Mouse (Mus musculus) kidney, adult 2 months (tissue): ENCODE measurements around the gene Arid1b. TPM values are rescaled to one million over a fixed set of nuclear protein-coding genes. Genes with fewer than 3 reads are reported as not detected.

Experiments
- DNase-seq: peaks from one replicate; pipeline ENCODE4 v3.0.0; 2021
- H3K27ac ChIP-seq: fragments of 200-500 bp; 2 replicates; pipeline ENCODE4 v1.5.1; 2012; ENCODE audit warnings: low read depth, low read length, control low read depth, inconsistent platforms; ENCODE audit not compliant: insufficient read depth
- H3K27me3 ChIP-seq: fragments of 200-500 bp; replicated peaks from 2 replicates; pipeline ENCODE4 v1.6.1; 2012; ENCODE audit warnings: mild to moderate bottlenecking, moderate library complexity, low read length, inconsistent platforms; ENCODE audit not compliant: control insufficient read depth, insufficient read depth
- H3K36me3 ChIP-seq: fragments of 200-500 bp; 2 replicates; pipeline ENCODE4 v1.6.1; 2012; ENCODE audit warnings: mild to moderate bottlenecking, moderate library complexity, low read length, inconsistent platforms; ENCODE audit not compliant: control insufficient read depth, insufficient read depth
- H3K4me1 ChIP-seq: fragments of 200-500 bp; 2 replicates; pipeline ENCODE4 v1.6.1; 2011; ENCODE audit warnings: low read length; ENCODE audit not compliant: control insufficient read depth, insufficient read depth
- H3K4me3 ChIP-seq: fragments of 200-500 bp; 2 replicates; pipeline ENCODE4 v1.5.1; 2011; ENCODE audit warnings: mild to moderate bottlenecking, low read depth, low read length, control low read depth; ENCODE audit not compliant: insufficient read depth
- CTCF ChIP-seq: fragments of 200-500 bp; conservative IDR thresholded peaks from 2 replicates; pipeline ENCODE4 v1.5.1; 2011; ENCODE audit warnings: low read depth, mild to moderate bottlenecking, control low read depth, low read length, moderate library complexity, mixed read lengths; ENCODE audit not compliant: insufficient read depth, insufficient read length
- POLR2A ChIP-seq: fragments of 200-500 bp; IDR thresholded peaks from one replicate; pipeline ENCODE4 v1.6.1; 2011; ENCODE audit warnings: low read depth, low read length, control low read depth
- WGBS: fragments of 180-500 bp; shearing (Covaris S2); methylation state at CpG from one replicate; pipeline ENCODE4 v1.1.7; 2018; 5-methylcytosine and 5-hydroxymethylcytosine counted together
- polyA plus RNA-seq: library from polyadenylated mRNA; depleted of rRNA; stranded (reverse); fragments of >200 nt; gene quantifications from 2 replicates; pipeline ENCODE4 v1.2.3, GENCODE M21; 2012

The Arid1b gene
- polyA plus RNA-seq, 1 experiment, result 20.6 TPM

- Histone ChIP-seq H3K4me1 (peaks cover 26% of the 10 kb centered on the region), H3K4me3 (no peak overlapping the region), H3K36me3 (no peaks in the 10 kb centered on the region), H3K27me3 (no peaks in the 10 kb centered on the region), H3K27ac (no peak overlapping the region)
- TF ChIP-seq CTCF (no peak), POLR2A (no peak)
- WGBS, result 67% methylated on average over 9 of the region's 9 CpGs
- no peak for DNase-seq
These were observed 224.0 kb downstream of the Arid1b start for GRCm38 (mm10) chr17:5217852-5218845.

- no peak for TF ChIP-seq CTCF
- TF ChIP-seq POLR2A, result no peak
- H3K27me3 ChIP-seq, result no peaks in the 10 kb centered on the region
- 79% methylated on average over 6 of the region's 6 CpGs for WGBS
- no peaks in the 10 kb centered on the region for H3K36me3 ChIP-seq
- no peak for DNase-seq
- no peak overlapping the region for H3K4me3 ChIP-seq
- no peak overlapping the region for H3K27ac ChIP-seq
- peaks cover 22% of the 10 kb centered on the region for H3K4me1 ChIP-seq
These were observed 224.9 kb downstream of the Arid1b start for GRCm38 (mm10) chr17:5218955-5219557.

GRCm38 (mm10) chr17:5221041-5221440 lies 226.9 kb downstream of the Arid1b start:
- DNase-seq, result peak; percentile 72
- H3K27ac ChIP-seq, result peak overlapping the region; percentile 28; the same call in 1 of the 2 replicates
- 32% methylated on average over 8 of the region's 8 CpGs for WGBS
- no peaks in the 10 kb centered on the region for H3K27me3 ChIP-seq
- peaks cover 19% of the 10 kb centered on the region for H3K4me1 ChIP-seq
- no peak overlapping the region for H3K4me3 ChIP-seq
- TF ChIP-seq POLR2A, result no peak
- no peak for TF ChIP-seq CTCF
- no peaks in the 10 kb centered on the region for H3K36me3 ChIP-seq

- Histone ChIP-seq H3K4me1 (peaks cover 25% of the 10 kb centered on the region), H3K27ac (peak overlapping the region; percentile 0; the same call in 1 of the 2 replicates), H3K27me3 (no peaks in the 10 kb centered on the region), H3K4me3 (no peak overlapping the region), H3K36me3 (no peaks in the 10 kb centered on the region)
- WGBS, result 43% methylated on average over 4 of the region's 4 CpGs
- TF ChIP-seq CTCF (no peak), POLR2A (no peak)
- peak; percentile 43 for DNase-seq
These were observed 227.4 kb downstream of the Arid1b start for GRCm38 (mm10) chr17:5221558-5221957.

- Histone ChIP-seq H3K4me3 (no peak overlapping the region), H3K27ac (no peak overlapping the region), H3K27me3 (no peaks in the 10 kb centered on the region), H3K36me3 (no peaks in the 10 kb centered on the region), H3K4me1 (peaks cover 27% of the 10 kb centered on the region)
- 27% methylated on average over 2 of the region's 2 CpGs for WGBS
- no peak for TF ChIP-seq CTCF
- TF ChIP-seq POLR2A, result no peak
- DNase-seq, result no peak
These were observed 228.7 kb downstream of the Arid1b start for GRCm38 (mm10) chr17:5222827-5223226.

- peaks cover 24% of the 10 kb centered on the region for H3K4me1 ChIP-seq
- DNase-seq, result no peak
- H3K36me3 ChIP-seq, result no peaks in the 10 kb centered on the region
- no peak overlapping the region for H3K4me3 ChIP-seq
- no peak overlapping the region for H3K27ac ChIP-seq
- no peak for TF ChIP-seq POLR2A
- no peak for TF ChIP-seq CTCF
- H3K27me3 ChIP-seq, result no peaks in the 10 kb centered on the region
- WGBS, result 92% methylated on average over 4 of the region's 4 CpGs
These were observed 230.8 kb downstream of the Arid1b start for GRCm38 (mm10) chr17:5224932-5225331.

GRCm38 (mm10) chr17:5227136-5227535 lies 233.0 kb downstream of the Arid1b start:
- H3K36me3 ChIP-seq, result no peaks in the 10 kb centered on the region
- no peak for TF ChIP-seq POLR2A
- TF ChIP-seq CTCF, result no peak
- H3K4me1 ChIP-seq, result peaks cover 21% of the 10 kb centered on the region
- H3K27ac ChIP-seq, result no peak overlapping the region
- DNase-seq, result peak; percentile 81
- no peaks in the 10 kb centered on the region for H3K27me3 ChIP-seq
- H3K4me3 ChIP-seq, result no peak overlapping the region
- 21% methylated on average over 6 of the region's 6 CpGs for WGBS
